Mouse (Mus musculus) embryonic facial prominence, embryonic 12.5 days (tissue): ENCODE data around the gene Gm10647. TPM values are rescaled to one million over a fixed set of nuclear protein-coding genes. Genes with fewer than 3 reads are reported as not detected.
"Not testable (repeated sequence)": the region's sequence is repeated elsewhere in the genome, so short reads cannot be mapped to it uniquely, and the experiment has no call there.

Experiments used
- ATAC-seq: fragments of 200-750 bp; cut with Nextera tagmentation; 2 replicates; pipeline ENCODE4 v1.8.0; 2017; ENCODE audit not compliant: insufficient number of reproducible peaks, insufficient read depth, low FRiP score, low TSS enrichment
- H3K27ac ChIP-seq: fragments of 300-500 bp; sonication (generic); 2 replicates; pipeline ENCODE4 v1.5.1; 2016; ENCODE audit warnings: mild to moderate bottlenecking
- H3K27me3 ChIP-seq: fragments of 300-500 bp; sonication (generic); 2 replicates; pipeline ENCODE4 v1.6.1; 2016; ENCODE audit warnings: mild to moderate bottlenecking, moderate library complexity
- H3K36me3 ChIP-seq: fragments of 300-500 bp; sonication (generic); 2 replicates; pipeline ENCODE4 v1.6.1; 2016; ENCODE audit warnings: mild to moderate bottlenecking
- H3K4me1 ChIP-seq: fragments of 300-500 bp; sonication (generic); 2 replicates; pipeline ENCODE4 v1.6.1; 2016
- H3K4me2 ChIP-seq: fragments of 300-500 bp; sonication (generic); replicated peaks from 2 replicates; pipeline ENCODE4 v1.6.1; 2016; ENCODE audit warnings: mild to moderate bottlenecking, moderate library complexity
- H3K4me3 ChIP-seq: fragments of 300-500 bp; sonication (generic); 2 replicates; pipeline ENCODE4 v1.5.1; 2016; ENCODE audit warnings: mild to moderate bottlenecking
- H3K9ac ChIP-seq: fragments of 300-500 bp; sonication (generic); 2 replicates; pipeline ENCODE4 v1.6.1; 2016; ENCODE audit warnings: mild to moderate bottlenecking, moderate library complexity
- H3K9me3 ChIP-seq: fragments of 300-500 bp; sonication (generic); 2 replicates; pipeline ENCODE4 v1.6.1; 2016; ENCODE audit warnings: mild to moderate bottlenecking, moderate library complexity
- WGBS: fragments of 180-500 bp; shearing (Covaris S2); methylation state at CpG from one replicate; pipeline ENCODE4 v1.1.7; 2016; 5-methylcytosine and 5-hydroxymethylcytosine counted together
- polyA plus RNA-seq: library from polyadenylated mRNA; unstranded; fragments of >200 nt; fragmentation: Nextera tagmentation; extraction: Ambion mirVana; gene quantifications from 2 replicates; pipeline ENCODE4 v1.2.1, GENCODE M21; 2016

Gene Gm10647
- 0.97 and 0.99 TPM in 2 replicates for polyA plus RNA-seq

DNA sequence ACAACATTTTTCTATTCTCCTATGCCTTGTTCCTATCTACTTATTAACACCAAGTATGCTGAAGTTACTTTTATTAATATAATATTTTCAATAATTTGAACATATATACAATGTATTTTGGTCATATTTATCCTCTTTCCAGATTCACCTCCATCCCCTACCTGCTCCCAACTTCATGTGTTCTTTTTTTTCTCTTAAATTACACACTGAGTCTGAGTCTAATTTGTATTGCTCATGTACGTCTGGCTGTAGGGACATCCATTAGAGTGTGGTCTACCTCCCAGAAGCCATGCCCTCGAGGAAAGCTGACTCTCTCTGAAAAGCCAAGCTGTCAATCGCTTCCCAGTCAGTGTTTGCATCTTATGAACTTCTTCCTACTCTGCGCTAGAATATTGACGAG is at the start of gene Gm10647:
Gm10647 (plus strand) TSS at position 301 of the 400 bp plus-strand sequence.
- WGBS, result 67% methylated on average over 5 of the region's 5 CpGs
- H3K9me3 ChIP-seq, result no peaks in the 10 kb centered on the region
- H3K9ac ChIP-seq, result peak within 1 kb of the TSS; percentile 15; the same call in 1 of the 2 replicates
- peak within 1 kb of the TSS; percentile 61 for H3K4me3 ChIP-seq
- 0 out of 2 replicates have a peak, but pooled peaks cover 3% of the 10 kb centered on the region for H3K4me1 ChIP-seq
- H3K4me2 ChIP-seq, result peak within 1 kb of the TSS; percentile 61
- no peak for ATAC-seq
- peak within 1 kb of the TSS; percentile 90; the same call in 1 of the 2 replicates for H3K27ac ChIP-seq
- no peaks in the 10 kb centered on the region for H3K27me3 ChIP-seq
- no peaks in the 10 kb centered on the region for H3K36me3 ChIP-seq

DNA sequence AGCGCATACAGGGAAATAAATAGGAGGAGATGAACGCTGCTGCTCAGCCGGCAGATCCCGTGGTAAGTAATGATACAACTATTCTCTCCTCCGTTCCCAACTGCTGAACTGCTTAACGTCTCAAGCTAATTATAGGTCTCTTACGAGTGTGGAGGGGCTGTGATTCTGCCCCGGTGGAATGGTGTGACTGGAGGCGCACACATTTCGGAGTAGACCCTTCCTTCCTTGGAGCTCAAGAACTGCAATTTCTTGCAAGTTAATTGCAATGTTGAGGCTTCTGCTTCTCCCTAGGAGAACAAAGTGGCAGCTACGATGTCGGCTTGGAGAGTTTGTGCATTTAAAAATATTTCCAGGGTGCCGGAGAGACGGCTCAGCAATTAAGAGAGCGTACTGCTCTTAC is 48.4 kb upstream of the Gm10647 start:
- no peaks in the 10 kb centered on the region for H3K9me3 ChIP-seq
- H3K4me3 ChIP-seq, result no peak overlapping the region
- H3K4me2 ChIP-seq, result no peak overlapping the region
- H3K27me3 ChIP-seq, result peaks cover 3% of the 10 kb centered on the region; the same call in 1 of the 2 replicates
- H3K27ac ChIP-seq, result no peak overlapping the region
- no peak for ATAC-seq
- no peaks in the 10 kb centered on the region for H3K36me3 ChIP-seq
- H3K4me1 ChIP-seq, result no peaks in the 10 kb centered on the region
- 84% methylated on average over 15 of the region's 15 CpGs for WGBS
- H3K9ac ChIP-seq, result no peak overlapping the region

DNA sequence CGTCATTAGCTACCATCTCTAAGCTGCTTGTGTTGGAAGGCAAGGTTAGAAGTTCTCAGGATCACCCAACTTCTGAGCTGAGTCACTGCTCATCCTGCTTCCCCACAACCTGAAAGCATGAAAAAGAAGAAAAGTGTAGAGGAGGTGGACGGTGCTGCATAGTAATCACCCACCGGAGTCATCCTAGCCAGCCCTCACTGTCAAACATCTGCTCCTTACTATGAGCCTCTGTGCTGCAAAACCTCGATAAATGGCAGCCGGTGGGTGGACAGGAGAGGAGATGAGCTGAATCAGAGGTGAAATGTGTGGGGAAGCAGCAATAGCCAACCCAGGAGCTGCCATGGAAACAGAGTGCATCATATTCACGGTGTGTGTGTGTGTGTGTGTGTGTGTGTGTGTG is 44.0 kb upstream of the Gm10647 start:
- no peak for ATAC-seq
- H3K36me3 ChIP-seq, result no peaks in the 10 kb centered on the region
- WGBS, result 79% methylated on average over 6 of the region's 6 CpGs
- no peak overlapping the region for H3K4me2 ChIP-seq
- H3K9me3 ChIP-seq, result no peaks in the 10 kb centered on the region
- no peak overlapping the region for H3K4me3 ChIP-seq
- no peaks in the 10 kb centered on the region for H3K4me1 ChIP-seq
- no peaks in the 10 kb centered on the region for H3K27me3 ChIP-seq
- H3K27ac ChIP-seq, result no peak overlapping the region
- H3K9ac ChIP-seq, result no peak overlapping the region

DNA sequence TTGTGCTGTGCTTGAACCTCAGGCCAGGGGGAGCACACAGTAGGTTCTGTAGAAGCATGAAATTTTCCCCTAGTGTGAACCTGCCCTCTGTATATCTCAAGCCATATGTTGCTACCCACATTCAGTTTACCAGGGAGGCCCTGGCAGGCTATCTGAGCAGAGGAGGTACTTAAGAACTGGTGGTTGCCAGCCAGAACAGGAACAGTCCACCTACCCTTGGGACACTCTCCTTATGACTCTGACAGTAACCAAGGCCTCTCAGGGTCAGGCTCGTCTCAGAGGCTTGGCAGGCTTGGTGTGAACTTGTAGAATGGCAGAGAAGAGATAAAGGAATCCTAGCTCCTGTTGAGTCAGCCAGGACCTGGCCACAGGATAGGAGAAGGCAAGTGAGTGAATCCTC is 35.8 kb upstream of the Gm10647 start:
- Histone ChIP-seq H3K36me3 (no peaks in the 10 kb centered on the region), H3K4me3 (no peak overlapping the region), H3K27me3 (no peaks in the 10 kb centered on the region), H3K4me1 (no peaks in the 10 kb centered on the region), H3K27ac (no peak overlapping the region), H3K9ac (no peak overlapping the region), H3K9me3 (no peaks in the 10 kb centered on the region), H3K4me2 (no peak overlapping the region)
- 68% methylated on average over 1 of the region's 1 CpGs for WGBS
- no peak for ATAC-seq

DNA sequence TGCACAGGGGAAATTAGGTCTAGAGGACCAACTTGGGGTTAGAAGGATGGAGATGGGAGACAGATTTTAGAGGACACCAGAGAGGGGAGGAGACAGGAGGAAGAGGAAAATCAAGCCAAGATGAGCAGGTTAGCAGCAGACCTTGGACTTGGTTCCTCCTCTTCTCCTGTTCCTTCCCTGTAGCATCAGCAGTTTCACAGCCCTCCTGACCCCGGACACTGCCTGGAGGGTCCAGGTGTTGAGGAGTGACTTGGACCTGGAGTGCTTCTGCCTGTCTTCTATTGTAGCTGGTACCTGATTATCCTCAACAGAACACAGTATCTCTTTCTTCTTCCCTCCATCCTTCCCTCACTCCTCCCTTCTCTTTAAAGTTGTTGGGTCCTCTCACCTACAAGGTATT is 28.1 kb upstream of the Gm10647 start:
- H3K4me2 ChIP-seq, result no peak overlapping the region
- H3K4me3 ChIP-seq, result no peak overlapping the region
- H3K36me3 ChIP-seq, result no peaks in the 10 kb centered on the region
- H3K27ac ChIP-seq, result no peak overlapping the region
- no peaks in the 10 kb centered on the region for H3K4me1 ChIP-seq
- no peaks in the 10 kb centered on the region for H3K9me3 ChIP-seq
- 90% methylated on average over 1 of the region's 1 CpGs for WGBS
- no peak overlapping the region for H3K9ac ChIP-seq
- no peaks in the 10 kb centered on the region for H3K27me3 ChIP-seq
- no peak for ATAC-seq

DNA sequence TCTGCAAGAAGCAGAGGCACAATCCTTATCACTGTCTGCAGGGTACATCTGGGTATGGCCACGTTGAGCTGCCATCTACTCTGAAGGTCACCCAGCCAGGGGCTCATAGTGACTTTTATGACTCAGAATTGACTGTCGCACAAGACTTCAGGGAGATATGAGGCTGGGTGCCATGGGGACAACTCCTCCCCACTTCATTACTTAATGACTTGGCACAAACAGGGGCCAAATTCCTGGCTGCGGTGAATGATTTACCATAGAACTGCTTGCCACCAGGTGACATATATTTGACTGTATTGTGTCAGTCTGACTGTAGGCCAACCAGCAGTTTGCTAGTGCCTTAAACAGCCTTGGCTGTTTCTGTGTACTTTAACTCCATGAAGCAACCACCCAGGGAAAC is 27.6 kb upstream of the Gm10647 start:
- no peaks in the 10 kb centered on the region for H3K27me3 ChIP-seq
- WGBS, result 86% methylated on average over 3 of the region's 3 CpGs
- H3K9ac ChIP-seq, result no peak overlapping the region
- H3K4me3 ChIP-seq, result no peak overlapping the region
- no peaks in the 10 kb centered on the region for H3K36me3 ChIP-seq
- no peak overlapping the region for H3K27ac ChIP-seq
- no peaks in the 10 kb centered on the region for H3K9me3 ChIP-seq
- no peak for ATAC-seq
- H3K4me2 ChIP-seq, result no peak overlapping the region
- no peaks in the 10 kb centered on the region for H3K4me1 ChIP-seq

DNA sequence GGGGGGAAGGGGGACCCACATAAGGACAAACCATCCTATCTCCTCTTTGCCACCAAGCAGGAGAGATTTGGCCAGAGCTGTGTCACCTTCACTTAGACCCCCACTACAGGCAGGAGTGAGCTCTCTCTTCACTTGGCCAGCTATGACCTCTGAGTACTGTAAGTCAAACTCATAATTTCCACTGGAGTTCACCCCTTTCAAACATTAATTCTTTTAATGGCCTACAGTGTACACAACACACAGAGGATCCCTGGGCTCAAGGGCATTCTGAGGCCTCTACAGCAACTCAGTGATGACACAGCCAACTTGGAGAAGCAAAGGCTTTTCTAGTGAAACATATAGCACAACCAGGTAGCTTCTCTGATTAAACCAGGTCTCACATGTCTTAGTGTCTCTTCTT is 26.1 kb upstream of the Gm10647 start:
- H3K4me2 ChIP-seq, result no peak overlapping the region
- H3K27me3 ChIP-seq, result no peaks in the 10 kb centered on the region
- H3K9me3 ChIP-seq, result no peaks in the 10 kb centered on the region
- ATAC-seq, result no peak
- no peak overlapping the region for H3K27ac ChIP-seq
- no peak overlapping the region for H3K9ac ChIP-seq
- H3K4me3 ChIP-seq, result no peak overlapping the region
- H3K36me3 ChIP-seq, result no peaks in the 10 kb centered on the region
- H3K4me1 ChIP-seq, result no peaks in the 10 kb centered on the region

DNA sequence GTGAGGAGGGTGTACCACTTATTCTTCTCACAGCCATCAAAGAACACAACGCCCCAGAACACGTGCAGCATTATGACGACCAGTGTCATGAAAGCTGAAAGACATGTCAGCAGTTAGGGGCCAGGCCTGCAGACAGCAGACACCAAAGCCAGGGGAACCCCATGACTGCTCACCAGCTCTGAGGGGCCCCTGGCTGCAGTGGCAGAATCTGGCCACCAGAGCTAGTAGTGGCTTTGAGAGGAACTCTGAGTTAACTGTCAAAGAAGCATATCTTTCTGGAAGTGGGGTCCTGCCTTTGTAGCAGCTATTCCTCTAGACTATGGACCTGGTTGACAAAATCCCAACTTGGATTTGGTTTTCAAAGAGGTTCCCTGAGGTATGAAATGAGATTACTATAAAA is 12.3 kb upstream of the Gm10647 start:
- H3K27me3 ChIP-seq, H3K4me2 ChIP-seq, ATAC-seq, H3K4me3 ChIP-seq, H3K27ac ChIP-seq, H3K9ac ChIP-seq, H3K9me3 ChIP-seq, H3K4me1 ChIP-seq, H3K36me3 ChIP-seq: not testable (repeated sequence)
- 100% methylated on average over 1 of the region's 3 CpGs for WGBS

DNA sequence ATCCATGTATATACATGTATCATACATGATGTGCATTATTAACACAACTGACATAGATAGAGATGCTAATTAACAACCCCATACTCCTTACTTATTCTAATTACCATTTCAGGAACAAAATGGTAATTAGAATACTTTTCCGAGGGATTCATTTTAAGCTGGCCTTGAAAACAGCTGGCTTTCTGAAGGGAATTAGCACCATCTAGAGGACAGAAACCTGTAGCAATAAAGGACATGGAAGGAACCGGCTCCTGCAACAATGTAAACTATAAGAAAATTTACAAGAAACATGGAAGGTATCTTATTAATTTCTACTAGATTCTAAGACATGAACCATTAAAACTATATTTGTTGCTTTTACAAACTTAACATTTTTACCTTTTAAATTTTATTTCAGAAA is 9.0 kb upstream of the Gm10647 start:
- H3K9me3 ChIP-seq, result no peaks in the 10 kb centered on the region
- 6% methylated on average over 2 of the region's 2 CpGs for WGBS
- no peak overlapping the region for H3K27ac ChIP-seq
- H3K4me2 ChIP-seq, result no peak overlapping the region
- no peaks in the 10 kb centered on the region for H3K4me1 ChIP-seq
- no peak overlapping the region for H3K9ac ChIP-seq
- H3K27me3 ChIP-seq, result no peaks in the 10 kb centered on the region
- no peak overlapping the region for H3K4me3 ChIP-seq
- H3K36me3 ChIP-seq, result no peaks in the 10 kb centered on the region
- no peak for ATAC-seq

DNA sequence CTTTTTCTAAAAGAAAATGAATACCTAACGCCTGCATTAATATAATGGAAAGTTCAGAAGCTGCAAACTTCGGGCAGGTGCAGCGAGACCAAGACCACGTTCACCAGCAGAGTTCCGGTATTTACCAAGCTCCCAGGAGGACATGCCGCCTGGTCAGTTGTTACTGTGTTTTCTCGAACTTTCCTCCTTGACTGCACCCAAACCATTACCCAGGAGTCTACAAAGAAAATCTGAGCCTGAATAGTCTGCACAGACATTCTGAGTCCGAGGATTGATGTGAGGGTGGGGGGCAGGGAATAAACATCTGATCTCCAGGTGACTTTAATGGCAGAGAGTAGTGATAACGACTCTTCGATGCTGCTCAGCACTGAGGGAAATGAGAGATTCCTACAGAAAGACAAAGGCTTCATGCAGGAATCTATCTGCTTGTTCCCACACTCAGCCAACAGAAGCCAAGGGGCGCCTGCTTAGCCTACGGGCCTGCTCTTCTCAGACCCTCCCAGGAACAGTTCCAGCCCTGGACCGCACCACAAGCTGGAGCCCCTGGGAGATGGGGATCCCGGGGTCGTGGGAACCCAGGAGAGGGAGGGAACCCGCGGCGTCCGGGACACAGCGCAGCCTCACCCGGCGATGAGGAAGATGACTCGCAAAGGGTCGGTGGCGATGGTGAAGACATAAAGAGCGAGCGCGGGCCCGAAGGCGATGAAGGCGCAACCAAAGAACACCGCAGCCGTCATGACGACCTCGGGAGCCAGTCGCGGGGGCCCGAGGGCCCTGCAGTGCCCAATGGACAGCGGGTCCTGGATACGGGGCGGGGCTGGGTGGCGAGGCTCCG is 2.0 kb upstream of the Gm10647 start:
- 0 out of 2 replicates have a peak, but pooled peaks cover 3% of the 10 kb centered on the region for H3K4me1 ChIP-seq
- H3K4me3 ChIP-seq, result peak overlapping the region; percentile 61
- ATAC-seq, result peak; percentile 11
- peak overlapping the region; percentile 90 for H3K27ac ChIP-seq
- H3K9ac ChIP-seq, result peak overlapping the region; percentile 63
- no peaks in the 10 kb centered on the region for H3K27me3 ChIP-seq
- 2% methylated on average over 43 of the region's 43 CpGs for WGBS
- H3K36me3 ChIP-seq, result no peaks in the 10 kb centered on the region
- H3K4me2 ChIP-seq, result peak overlapping the region; percentile 61
- H3K9me3 ChIP-seq, result no peaks in the 10 kb centered on the region

DNA sequence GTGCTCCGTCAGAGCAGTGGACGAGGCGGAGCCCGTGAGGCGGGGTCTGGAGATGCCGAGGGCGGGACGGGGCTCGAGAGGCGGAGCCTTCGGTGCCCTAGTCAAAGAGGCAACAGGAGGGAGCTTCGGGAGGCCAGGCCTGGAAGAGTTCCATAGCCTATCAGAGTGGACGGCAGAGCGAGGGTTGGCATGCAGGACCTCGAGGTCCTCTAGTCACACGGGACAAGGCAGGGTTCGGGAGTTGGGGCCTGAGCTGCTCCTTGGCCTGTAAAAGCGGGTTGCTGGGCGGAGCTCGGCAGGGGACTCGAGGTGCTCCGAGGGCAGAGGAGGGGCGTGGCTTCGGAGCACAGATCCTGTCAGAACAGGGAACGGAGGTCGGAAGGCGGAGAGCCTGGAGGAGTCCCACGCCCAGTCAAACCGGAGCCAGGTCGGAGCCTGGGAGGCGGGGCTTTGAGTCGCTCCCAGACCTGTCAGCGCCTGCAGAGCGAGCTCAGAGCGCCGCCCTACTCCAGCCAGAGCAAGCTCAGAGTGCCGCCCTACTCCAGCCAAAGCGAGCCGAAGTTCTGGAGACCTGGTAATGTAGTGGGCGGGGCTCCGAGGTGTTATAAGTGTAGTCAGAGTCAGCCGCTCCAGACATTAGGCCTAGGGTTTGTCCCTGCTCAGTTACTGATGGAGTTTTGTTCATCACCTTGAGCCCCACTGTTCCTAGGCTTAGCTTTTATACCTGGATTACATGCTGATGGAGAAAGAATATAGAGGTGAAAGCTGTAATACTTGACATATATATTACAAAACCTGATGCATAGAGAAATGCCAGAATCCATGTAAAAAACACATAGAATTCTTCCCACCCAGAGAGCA is 1.1 kb upstream of the Gm10647 start, which contains the start of gene Aph1b:
Aph1b (minus strand) TSS at position 27 of the 861 bp plus-strand sequence.
- Histone ChIP-seq H3K36me3 (no peaks in the 10 kb centered on the region), H3K4me2 (peak within 1 kb of the TSS; percentile 61), H3K9ac (peak within 1 kb of the TSS; percentile 63), H3K9me3 (no peaks in the 10 kb centered on the region), H3K4me1 (0 out of 2 replicates have a peak, but pooled peaks cover 3% of the 10 kb centered on the region), H3K4me3 (peak within 1 kb of the TSS; percentile 61), H3K27me3 (no peaks in the 10 kb centered on the region), H3K27ac (peak within 1 kb of the TSS; percentile 90)
- WGBS, result under 1% methylated on average over 42 of the region's 42 CpGs
- peak; percentile 98 for ATAC-seq
